Mouse (Mus musculus) kidney, adult 8-10 months (tissue): Measurements from ENCODE around the gene Cdk1.
A peak's percentile ranks its signal among the peaks of the same experiment; 100 is the strongest.

Experiments
- DNase-seq, 2 experiments: peaks; one replicate each; pipeline ENCODE4 v3.0.0; 2022

Cdk1 gene

DNA sequence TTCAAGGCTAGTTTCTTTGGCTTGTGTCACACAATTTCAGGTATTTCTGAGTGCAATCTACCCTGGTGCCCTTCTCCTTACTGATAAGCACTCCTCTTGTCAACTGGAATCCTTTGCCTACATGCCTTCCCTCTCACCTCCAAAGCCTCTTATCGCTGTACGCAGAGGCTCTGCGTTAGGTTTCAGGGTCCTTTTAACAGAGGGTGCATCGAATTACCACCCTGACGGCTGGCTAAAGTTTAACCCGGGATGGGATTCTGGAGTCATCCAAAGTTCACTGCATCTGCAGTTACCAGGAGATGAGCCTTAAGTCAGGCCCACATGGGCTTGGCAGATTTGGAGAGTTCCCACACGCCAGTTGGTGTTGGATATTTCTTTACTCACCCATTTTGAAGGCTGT, 47.1 kb downstream of the Cdk1 start:
- DNase-seq: peak; percentile 79

DNA sequence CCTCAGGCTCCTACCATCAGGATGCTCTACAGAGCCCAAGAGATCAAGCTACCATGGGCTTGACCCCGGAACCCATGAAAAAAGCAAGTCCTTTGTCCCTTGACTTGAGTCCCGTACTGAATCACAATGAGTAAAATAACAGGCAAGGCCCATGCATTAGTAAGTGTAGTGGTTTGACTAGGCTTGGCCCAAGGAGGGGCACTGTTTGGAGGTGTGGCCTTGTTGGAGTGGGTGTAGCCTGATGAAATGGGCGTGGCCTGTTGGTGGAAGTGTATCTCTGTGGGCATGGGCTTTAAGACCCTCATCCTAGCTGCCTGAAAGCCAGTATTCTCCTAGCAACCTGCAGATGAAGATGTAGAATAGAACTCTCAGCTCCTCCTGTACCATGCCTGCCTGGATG, 47.9 kb downstream of the Cdk1 start:
- no peak for DNase-seq

DNA sequence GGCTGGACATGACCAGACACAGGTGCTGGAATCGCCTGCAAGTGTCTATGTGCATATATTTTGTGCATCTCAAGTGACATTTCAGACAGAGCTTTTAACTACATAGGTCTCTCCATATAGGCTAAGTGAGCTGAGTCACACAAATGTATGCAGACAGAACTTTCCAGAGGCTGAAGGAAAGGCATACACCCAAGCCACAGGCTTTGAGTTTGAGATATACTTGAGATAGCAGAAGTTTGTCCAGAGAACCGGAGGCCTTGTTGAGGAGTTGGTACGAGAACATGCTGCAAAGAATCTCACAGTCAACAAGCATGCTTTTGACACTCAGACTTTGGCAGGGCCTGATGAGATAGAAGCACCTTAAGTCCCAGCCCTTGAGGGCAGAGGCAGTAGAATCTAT, 50.1 kb downstream of the Cdk1 start:
- no peak for DNase-seq

DNA sequence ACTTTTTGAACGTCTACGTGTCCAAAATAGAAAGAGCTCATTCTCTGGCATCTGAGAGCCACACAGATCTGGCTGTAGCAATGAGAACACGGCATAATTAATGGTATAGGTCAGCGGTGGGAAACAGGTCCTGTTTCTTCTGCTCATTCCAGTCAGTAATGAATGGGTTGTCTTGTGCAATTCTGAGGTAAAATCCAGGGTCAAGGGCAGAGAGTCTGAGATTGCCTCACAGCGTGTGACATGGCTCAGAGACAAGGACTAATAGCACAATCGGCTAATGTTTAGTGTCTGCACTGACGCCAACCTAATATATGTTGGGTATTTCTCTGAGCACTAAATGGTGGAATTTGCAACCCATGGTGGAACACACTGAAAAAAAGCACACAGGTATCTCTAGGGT, 52.8 kb downstream of the Cdk1 start:
- no peak for DNase-seq

DNA sequence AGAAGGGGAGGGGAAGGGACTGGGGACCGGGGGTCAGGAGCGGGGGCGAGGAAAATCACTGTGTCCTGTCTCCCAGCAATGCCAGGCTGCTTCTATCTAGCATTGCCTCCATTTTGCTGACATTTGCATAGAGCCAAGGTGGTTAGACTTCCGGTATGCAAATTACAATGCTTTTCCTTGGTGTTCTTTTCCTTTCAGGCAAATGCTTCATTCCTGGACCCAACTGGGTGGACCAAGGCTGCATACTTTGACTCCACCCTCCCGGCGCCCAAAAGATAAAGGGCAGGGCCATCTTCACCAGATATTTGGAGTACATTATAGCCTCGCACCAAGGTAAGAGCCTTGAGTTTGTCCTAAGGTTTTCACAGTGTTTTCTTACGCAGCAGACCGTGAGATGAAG, 56.8 kb downstream of the Cdk1 start:
- no peak for DNase-seq

DNA sequence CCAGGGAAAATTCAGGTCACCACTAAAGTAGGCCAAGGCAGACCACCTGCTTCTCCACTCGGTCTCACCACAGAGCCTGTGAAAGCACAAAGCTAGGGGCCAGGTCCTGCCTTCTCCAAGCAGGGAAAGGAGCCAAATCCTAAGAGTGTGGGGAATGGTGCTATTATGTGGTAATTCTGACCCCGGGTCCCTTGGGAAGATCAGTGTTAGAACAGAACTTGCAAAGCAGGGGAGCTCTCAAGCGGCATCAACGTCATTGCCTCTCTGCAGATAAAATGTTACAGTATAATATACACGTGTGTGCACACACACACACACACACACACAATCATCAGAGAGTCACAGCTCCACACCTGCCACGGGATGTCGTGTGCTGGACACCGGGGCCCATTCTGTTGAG, 62.0 kb downstream of the Cdk1 start:
- no peak for DNase-seq

DNA sequence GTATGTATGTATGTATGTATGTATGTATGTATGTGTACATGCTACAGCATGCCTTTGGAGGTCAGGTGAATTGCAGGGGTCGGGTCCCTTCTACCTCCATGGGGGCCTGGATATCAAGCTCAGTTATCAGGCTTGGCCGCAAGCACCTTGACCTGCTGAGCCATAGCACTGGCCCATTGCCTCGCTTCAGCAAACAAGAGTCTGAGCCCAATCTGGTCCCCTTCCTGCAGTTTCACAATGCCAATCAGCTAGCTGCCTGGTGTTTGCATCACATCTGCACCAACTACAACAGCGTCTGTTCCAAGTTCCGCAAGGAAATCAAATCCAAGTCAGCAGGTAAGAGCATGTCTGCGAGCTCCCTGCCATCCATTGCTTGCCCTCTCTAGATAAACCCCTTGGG, 64.0 kb downstream of the Cdk1 start:
- DNase-seq: no peak

DNA sequence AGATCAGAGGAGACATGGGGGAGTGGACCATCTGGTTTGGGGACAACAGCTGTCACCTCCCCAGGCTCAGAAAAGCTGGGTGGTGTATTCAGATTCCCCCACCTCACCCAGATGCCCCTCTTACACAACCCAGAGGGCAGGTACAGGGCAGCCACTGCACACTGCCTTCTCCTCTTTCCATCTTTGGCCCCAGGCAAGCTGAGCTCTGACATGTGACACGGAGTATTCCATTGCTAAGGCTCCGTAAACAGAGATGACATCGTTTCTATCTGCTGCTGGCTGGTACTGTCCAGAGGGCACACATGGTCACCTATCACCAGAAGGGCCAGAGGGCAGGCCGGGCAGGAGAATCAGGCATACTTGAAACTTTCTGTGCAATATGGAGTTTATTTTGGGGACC, 64.7 kb downstream of the Cdk1 start:
- DNase-seq: no peak

DNA sequence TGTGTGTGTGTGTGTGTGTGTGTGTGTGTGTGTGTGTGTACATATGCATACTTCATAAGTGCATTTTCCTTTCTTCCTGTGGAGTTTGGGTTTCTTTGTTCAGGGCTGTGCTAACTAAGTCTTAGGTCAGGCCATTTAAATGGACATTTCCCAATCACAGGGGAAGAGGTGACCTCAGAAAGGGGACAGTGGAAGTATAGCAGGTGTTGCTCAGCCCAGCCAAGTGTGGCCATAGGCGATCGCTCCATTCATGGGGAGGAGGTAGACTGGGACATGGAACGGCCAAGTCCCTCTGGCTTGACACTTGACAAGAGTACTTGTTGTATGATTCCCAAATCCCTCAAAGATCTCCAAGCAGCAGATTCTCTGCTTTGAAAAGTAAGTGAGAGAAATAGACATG, 65.8 kb downstream of the Cdk1 start:
- no peak for DNase-seq
